Mouse (Mus musculus) embryonic facial prominence, embryonic 11.5 days (tissue): Measurements from ENCODE around the gene Chmp2a. TPM values are rescaled to one million over a fixed set of nuclear protein-coding genes. Genes with fewer than 3 reads are reported as not detected.

Experiments used
- ATAC-seq: fragments of 200-750 bp; cut with Nextera tagmentation; replicated peaks from 2 replicates; pipeline ENCODE4 v1.8.0; 2017; ENCODE audit warnings: low read depth; ENCODE audit not compliant: insufficient number of reproducible peaks, low FRiP score, low TSS enrichment
- DNase-seq: peaks from one replicate; pipeline ENCODE4 v3.0.0-alpha.2; 2015; ENCODE audit warnings: low spot score
- H3K27ac ChIP-seq: fragments of 300-500 bp; sonication (generic); replicated peaks from 2 replicates; pipeline ENCODE4 v1.5.1; 2014; ENCODE audit warnings: mild to moderate bottlenecking, low read depth, low read length, control low read depth
- H3K27me3 ChIP-seq: fragments of 300-500 bp; sonication (generic); 2 replicates; pipeline ENCODE4 v1.6.1; 2014; ENCODE audit warnings: mild to moderate bottlenecking, low read length, moderate library complexity, mixed read lengths; ENCODE audit not compliant: control insufficient read depth, insufficient read depth
- H3K36me3 ChIP-seq: fragments of 300-500 bp; sonication (generic); replicated peaks from 2 replicates; pipeline ENCODE4 v1.6.1; 2014; ENCODE audit warnings: low read depth, mild to moderate bottlenecking, low read length, moderate library complexity, mixed read lengths; ENCODE audit not compliant: control insufficient read depth, insufficient read depth
- H3K4me1 ChIP-seq: fragments of 300-500 bp; sonication (generic); 2 replicates; pipeline ENCODE4 v1.6.1; 2014; ENCODE audit warnings: low read length, mixed read lengths; ENCODE audit not compliant: control insufficient read depth, insufficient read depth
- H3K4me2 ChIP-seq: fragments of 300-500 bp; sonication (generic); 2 replicates; pipeline ENCODE4 v1.6.1; 2014; ENCODE audit warnings: low read depth, mild to moderate bottlenecking, control low read depth, low read length, moderate library complexity
- H3K4me3 ChIP-seq: fragments of 300-500 bp; sonication (generic); 2 replicates; pipeline ENCODE4 v1.5.1; 2014; ENCODE audit warnings: low read depth, low read length, control low read depth
- H3K9ac ChIP-seq: fragments of 300-500 bp; sonication (generic); replicated peaks from 2 replicates; pipeline ENCODE4 v1.6.1; 2014; ENCODE audit warnings: mild to moderate bottlenecking, control low read depth, low read length
- H3K9me3 ChIP-seq: fragments of 300-500 bp; sonication (generic); replicated peaks from 2 replicates; pipeline ENCODE4 v1.6.1; 2016; ENCODE audit warnings: mild to moderate bottlenecking, low read length, inconsistent platforms, mixed read lengths; ENCODE audit not compliant: control insufficient read depth
- WGBS: fragments of 180-500 bp; shearing (Covaris S2); extraction: QIAGEN DNeasy Blood & Tissue Kit; methylation state at CpG from one replicate; pipeline ENCODE4 v1.1.7; 2014; 5-methylcytosine and 5-hydroxymethylcytosine counted together
- polyA plus RNA-seq: library from polyadenylated mRNA; unstranded; fragments of >200 nt; fragmentation: Nextera tagmentation; extraction: Ambion mirVana; gene quantifications from 2 replicates; pipeline ENCODE4 v1.2.1, GENCODE M21; 2014

The Chmp2a gene
- polyA plus RNA-seq, 1 experiment from 2014 or later: 107 TPM

- Histone ChIP-seq H3K4me1 (no peaks in the 10 kb centered on the region), H3K27me3 (peaks cover 4% of the 10 kb centered on the region; the same call in 1 of the 2 replicates), H3K27ac (no peak overlapping the region), H3K36me3 (peaks cover 6% of the 10 kb centered on the region; the same call in 1 of the 2 replicates), H3K9me3 (no peaks in the 10 kb centered on the region), H3K4me3 (peak overlapping the region; percentile 8; the same call in 1 of the 2 replicates), H3K4me2 (peak overlapping the region; percentile 25), H3K9ac (no peak overlapping the region; the same call in 1 of the 2 replicates)
- no peak for ATAC-seq
- no peak for DNase-seq
- 38% methylated on average over 57 of the region's 57 CpGs for WGBS
These were observed 27.1 kb downstream of the Chmp2a start for GRCm38 (mm10) chr7:13007341-13008092.

GRCm38 (mm10) chr7:13006531-13006930 is 28.1 kb downstream of the Chmp2a start:
- H3K27me3 ChIP-seq: peaks cover 4% of the 10 kb centered on the region; the same call in 1 of the 2 replicates
- H3K9ac ChIP-seq: no peak overlapping the region
- H3K27ac ChIP-seq: no peak overlapping the region
- H3K4me2 ChIP-seq: no peak overlapping the region
- WGBS: 86% methylated on average over 10 of the region's 10 CpGs
- ATAC-seq (no peak), DNase-seq (no peak)
- no peaks in the 10 kb centered on the region for H3K9me3 ChIP-seq
- no peak overlapping the region for H3K4me3 ChIP-seq
- no peaks in the 10 kb centered on the region for H3K4me1 ChIP-seq
- peaks cover 6% of the 10 kb centered on the region; the same call in 1 of the 2 replicates for H3K36me3 ChIP-seq

GRCm38 (mm10) chr7:13006011-13006410 is 28.6 kb downstream of the Chmp2a start:
- DNase-seq (no peak), ATAC-seq (no peak)
- Histone ChIP-seq H3K27ac (no peak overlapping the region), H3K27me3 (peaks cover 4% of the 10 kb centered on the region; the same call in 1 of the 2 replicates), H3K9ac (no peak overlapping the region), H3K36me3 (peaks cover 6% of the 10 kb centered on the region; the same call in 1 of the 2 replicates), H3K4me1 (no peaks in the 10 kb centered on the region), H3K4me2 (no peak overlapping the region), H3K9me3 (no peaks in the 10 kb centered on the region), H3K4me3 (no peak overlapping the region)
- 91% methylated on average over 17 of the region's 17 CpGs for WGBS

- H3K4me3 ChIP-seq: no peak overlapping the region
- H3K27me3 ChIP-seq: peaks cover 4% of the 10 kb centered on the region; the same call in 1 of the 2 replicates
- no peaks in the 10 kb centered on the region for H3K9me3 ChIP-seq
- H3K4me2 ChIP-seq: no peak overlapping the region
- no peak overlapping the region for H3K27ac ChIP-seq
- H3K9ac ChIP-seq: no peak overlapping the region
- H3K4me1 ChIP-seq: no peaks in the 10 kb centered on the region
- WGBS: 70% methylated on average over 5 of the region's 5 CpGs
- H3K36me3 ChIP-seq: peaks cover 6% of the 10 kb centered on the region; the same call in 1 of the 2 replicates
- no peak for ATAC-seq
- DNase-seq: no peak
These were observed 31.2 kb downstream of the Chmp2a start for GRCm38 (mm10) chr7:13003380-13003779.

GRCm38 (mm10) chr7:13001584-13001983 is 33.0 kb downstream of the Chmp2a start:
- Histone ChIP-seq H3K4me1 (no peaks in the 10 kb centered on the region), H3K27me3 (no peaks in the 10 kb centered on the region), H3K4me3 (no peak overlapping the region), H3K4me2 (no peak overlapping the region), H3K9ac (no peak overlapping the region), H3K27ac (no peak overlapping the region), H3K36me3 (peaks cover 4% of the 10 kb centered on the region; the same call in 1 of the 2 replicates), H3K9me3 (no peaks in the 10 kb centered on the region)
- WGBS: 82% methylated on average over 1 of the region's 1 CpGs
- no peak for ATAC-seq
- no peak for DNase-seq

GRCm38 (mm10) chr7:12998851-12999250 is 35.8 kb downstream of the Chmp2a start, which contains the start of gene Trim28:
TSS of gene Trim28 (plus strand) at chr7:12999114.
- H3K4me2 ChIP-seq: no peak within 1 kb of the TSS
- no peaks in the 10 kb centered on the region for H3K36me3 ChIP-seq
- H3K27ac ChIP-seq: no peak within 1 kb of the TSS
- WGBS: 73% methylated on average over 3 of the region's 3 CpGs
- no peak within 1 kb of the TSS for H3K9ac ChIP-seq
- ATAC-seq (no peak), DNase-seq (no peak)
- H3K4me1 ChIP-seq: no peaks in the 10 kb centered on the region
- no peak within 1 kb of the TSS for H3K4me3 ChIP-seq
- H3K9me3 ChIP-seq: no peaks in the 10 kb centered on the region
- H3K27me3 ChIP-seq: no peaks in the 10 kb centered on the region

- ATAC-seq: no peak
- H3K9me3 ChIP-seq: no peaks in the 10 kb centered on the region
These were observed 36.6 kb downstream of the Chmp2a start, which contains the start of gene Slc27a5 for GRCm38 (mm10) chr7:12998053-12998452. TSS of gene Slc27a5 (minus strand) at chr7:12998192.

GRCm38 (mm10) chr7:12997230-12997629 is 37.4 kb downstream of the Chmp2a start:
- no peak for DNase-seq
- no peaks in the 10 kb centered on the region for H3K27me3 ChIP-seq
- no peak for ATAC-seq
- H3K9ac ChIP-seq: no peak overlapping the region
- no peaks in the 10 kb centered on the region for H3K4me1 ChIP-seq
- H3K9me3 ChIP-seq: no peaks in the 10 kb centered on the region
- H3K36me3 ChIP-seq: no peaks in the 10 kb centered on the region
- H3K27ac ChIP-seq: no peak overlapping the region
- 69% methylated on average over 5 of the region's 5 CpGs for WGBS
- H3K4me2 ChIP-seq: no peak overlapping the region
- no peak overlapping the region for H3K4me3 ChIP-seq

More at GRCm38 (mm10) chr7:12998053-12998452, 36.6 kb downstream of the Chmp2a start, which contains the start of gene Slc27a5:
- Histone ChIP-seq H3K27me3 (no peaks in the 10 kb centered on the region), H3K36me3 (no peaks in the 10 kb centered on the region), H3K4me1 (no peaks in the 10 kb centered on the region), H3K4me3 (no peak within 1 kb of the TSS), H3K27ac (no peak within 1 kb of the TSS), H3K9ac (no peak within 1 kb of the TSS), H3K4me2 (no peak within 1 kb of the TSS)
- DNase-seq: no peak
- 81% methylated on average over 5 of the region's 5 CpGs for WGBS
